18 mouse cellular contexts compared by ENCODE assay signal in genomic region chr8:128373418-128373817, GRCm38 (mm10). TPM values are rescaled to one million over a fixed set of nuclear protein-coding genes. Genes with fewer than 3 reads are reported as not detected.
DNase-seq lines count a peak whose midpoint lies in the region; ATAC-seq and TF ChIP-seq lines count a peak whose summit lies in the region.
"Had no signal": no experiment of that assay in that cellular context is flagged by ENCODE, and none has a peak within 500 bp of the region (broad histone marks: within the 10 kb centered on the region; RNA-seq: fewer than 3 reads in every experiment).

No protein-coding gene starts in this region.

- DNase-seq in heart, adult 11 months: peak; percentile 94
- no peak for DNase-seq in heart, postnatal 4 days
- no peak for DNase-seq in heart, postnatal 10 days
- DNase-seq in liver, adult 2 months (ENCODE audit: extremely low read depth, low read depth, low spot score): no peak
- no peak for DNase-seq in liver
- DNase-seq: adrenal gland, postnatal 10 days; cerebellum, adult 11-12 months; cerebellum, adult 9-10 months; cerebellum, postnatal 25 days; gastrocnemius, postnatal 14 days had no signal

- WGBS in heart, embryonic 15.5 days: 72% methylated on average over 6 of the region's 6 CpGs
- 83% methylated on average over 6 of the region's 6 CpGs for WGBS in liver, adult 2 months
- 93% methylated on average over 6 of the region's 6 CpGs for WGBS in midbrain, embryonic 16.5 days

- no peak overlapping the region for H3K4me2 ChIP-seq in heart, embryonic 15.5 days
- H3K4me2 ChIP-seq in midbrain, embryonic 16.5 days (ENCODE audit: low read length): no peak overlapping the region
- H3K4me2 ChIP-seq: embryonic facial prominence, embryonic 12.5 days; forebrain, embryonic 15.5 days; heart, embryonic 12.5 days; hindbrain, embryonic 13.5 days had no signal

- no peak for ATAC-seq in heart, embryonic 15.5 days (replicated peaks; ENCODE audit: insufficient number of reproducible peaks, insufficient read depth, low FRiP score, low read depth)
- no peak for ATAC-seq in midbrain, embryonic 16.5 days
- ATAC-seq: hindbrain, postnatal 0 days had no signal

- H3K27ac ChIP-seq in heart, embryonic 15.5 days: peak overlapping the region; percentile 70
- 0 out of 2 replicates have a peak overlapping the region, but pooled peaks have one; percentile 20 for H3K27ac ChIP-seq in liver, adult 2 months (replicated peaks; ENCODE audit: insufficient read depth, low read depth, low read length)
- no peak overlapping the region for H3K27ac ChIP-seq in midbrain, embryonic 16.5 days (ENCODE audit: low read length)
- H3K27ac ChIP-seq: embryonic facial prominence, embryonic 12.5 days; hindbrain, embryonic 13.5 days; hindbrain, postnatal 0 days had no signal

- no peaks in the 10 kb centered on the region for H3K9me3 ChIP-seq in heart, embryonic 15.5 days (replicated peaks)
- H3K9me3 ChIP-seq in midbrain, embryonic 16.5 days (replicated peaks; ENCODE audit: control insufficient read depth, low read length, poor library complexity, severe bottlenecking): no peaks in the 10 kb centered on the region
- H3K9me3 ChIP-seq: embryonic facial prominence, embryonic 12.5 days; forebrain, embryonic 15.5 days; heart, embryonic 12.5 days; hindbrain, embryonic 13.5 days had no signal

- intact Hi-C loops in heart, postnatal 10 days (cut with DNase I): no loop called here

- no peak for TF ChIP-seq CTCF in liver, adult 2 months (IDR thresholded peaks at IDR 0.05; ENCODE audit: low read depth, low read length)

- H3K36me3 ChIP-seq in heart, embryonic 15.5 days: peaks cover 18% of the 10 kb centered on the region; the same call in 1 of the 2 replicates
- H3K36me3 ChIP-seq in liver, adult 2 months (ENCODE audit: control insufficient read depth, insufficient read depth, low read length): peaks cover 58% of the 10 kb centered on the region
- no peaks in the 10 kb centered on the region for H3K36me3 ChIP-seq in midbrain, embryonic 16.5 days (ENCODE audit: control insufficient read depth, insufficient read depth, low read length)
- H3K36me3 ChIP-seq: embryonic facial prominence, embryonic 12.5 days; forebrain, embryonic 15.5 days had no signal

- no peak for TF ChIP-seq POLR2A in liver, adult 2 months (IDR thresholded peaks at IDR 0.05; ENCODE audit: extremely low read depth, insufficient read depth, low read length)

- no peaks in the 10 kb centered on the region for H3K27me3 ChIP-seq in heart, embryonic 15.5 days
- no peaks in the 10 kb centered on the region for H3K27me3 ChIP-seq in liver, adult 2 months (ENCODE audit: control insufficient read depth, insufficient read depth, low read length)
- no peaks in the 10 kb centered on the region for H3K27me3 ChIP-seq in midbrain, embryonic 16.5 days (ENCODE audit: control insufficient read depth, insufficient read depth, low read depth, low read length)
- H3K27me3 ChIP-seq: embryonic facial prominence, embryonic 12.5 days; forebrain, embryonic 15.5 days; heart, embryonic 12.5 days; hindbrain, embryonic 13.5 days had no signal

- peaks cover 97% of the 10 kb centered on the region for H3K4me1 ChIP-seq in heart, embryonic 15.5 days (replicated peaks)
- peaks cover 12% of the 10 kb centered on the region for H3K4me1 ChIP-seq in liver, adult 2 months (ENCODE audit: control insufficient read depth, insufficient read depth, low read length)
- peaks cover 13% of the 10 kb centered on the region; the same call in 1 of the 2 replicates for H3K4me1 ChIP-seq in midbrain, embryonic 16.5 days (ENCODE audit: control insufficient read depth, insufficient read depth, low read length)

- peaks cover 49% of the 10 kb centered on the region for H3K79me2 ChIP-seq in liver, adult 2 months (ENCODE audit: control insufficient read depth, insufficient read depth, low read length)

- H3K4me3 ChIP-seq in heart, embryonic 15.5 days: no peak overlapping the region
- H3K4me3 ChIP-seq in liver, adult 2 months (ENCODE audit: insufficient read depth, low read depth, low read length): no peak overlapping the region
- H3K4me3 ChIP-seq in midbrain, embryonic 16.5 days (ENCODE audit: low read depth, low read length): no peak overlapping the region
- H3K4me3 ChIP-seq: embryonic facial prominence, embryonic 12.5 days; forebrain, embryonic 15.5 days; heart, embryonic 12.5 days; hindbrain, embryonic 13.5 days had no signal

- H3K9ac ChIP-seq in heart, embryonic 15.5 days: no peak overlapping the region
- H3K9ac ChIP-seq in liver, adult 2 months (ENCODE audit: low read depth, low read length): no peak overlapping the region
- no peak overlapping the region for H3K9ac ChIP-seq in midbrain, embryonic 16.5 days (ENCODE audit: low read depth, low read length)
- H3K9ac ChIP-seq: embryonic facial prominence, embryonic 12.5 days; forebrain, embryonic 15.5 days; heart, embryonic 12.5 days; hindbrain, embryonic 13.5 days had no signal

RNA-seq across cellular contexts. Expression of gene Nrp1, which starts 15.0 kb away (rescaled TPM):
- 100 to 1,000 TPM; 153 to 156 TPM for total RNA-seq in heart, postnatal 4 days (2021)
- polyA plus RNA-seq in heart, embryonic 15.5 days (2015; fragmentation: Nextera tagmentation; extraction: Ambion mirVana): 138 and 147 TPM in 2 replicates
- total RNA-seq in heart, postnatal 10 days (2021): 100 to 1,000 TPM; 137 to 189 TPM
- 39.5 and 54.1 TPM in 2 replicates for total RNA-seq in liver, adult 2 months (2014; rRNA removed)
- polyA plus RNA-seq in liver, adult 2 months (2012; rRNA removed): 16.5 and 22.2 TPM in 2 replicates
- polyA plus RNA-seq in midbrain, embryonic 16.5 days (2015; fragmentation: Nextera tagmentation; extraction: Ambion mirVana): 81.3 and 85.8 TPM in 2 replicates
- total RNA-seq: MEL had no signal
